22 mouse cellular contexts compared by ENCODE assay signal in the genomic region with DNA sequence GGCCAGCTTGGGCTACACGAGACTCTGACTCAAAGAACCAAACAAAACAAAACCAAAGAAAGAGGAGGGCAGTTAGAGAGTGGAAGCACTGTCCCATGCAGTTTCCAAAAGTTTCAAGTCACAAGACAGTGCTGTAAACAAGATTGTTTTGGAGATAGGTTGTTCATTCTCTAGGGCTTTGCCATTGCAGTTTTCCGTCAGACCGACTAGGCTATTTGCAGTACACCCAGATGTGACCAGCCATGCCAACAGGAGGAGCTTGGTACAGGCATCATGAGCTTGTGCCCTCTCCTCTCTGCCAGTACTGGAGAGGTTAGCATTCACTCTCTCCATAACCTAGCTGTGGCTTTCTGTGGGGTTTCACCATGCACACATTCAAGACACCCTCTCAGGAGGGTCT. TPM values are rescaled to one million over a fixed set of nuclear protein-coding genes. Genes with fewer than 3 reads are reported as not detected.
DNase-seq lines count a peak whose midpoint lies in the region; ATAC-seq and TF ChIP-seq lines count a peak whose summit lies in the region.
"Had no signal": no experiment of that assay in that cellular context is flagged by ENCODE, and none has a peak within 500 bp of the region (broad histone marks: within the 10 kb centered on the region; RNA-seq: fewer than 3 reads in every experiment).

No protein-coding gene starts in this region.

- intact Hi-C loops in heart, postnatal 10 days (cut with DNase I): loop anchor here (10.0 kb wide), 1 partner anchor 279 kb away; no protein-coding TSS in a partner anchor

- ATAC-seq in kidney, postnatal 0 days (replicated peaks; ENCODE audit: low FRiP score, low read depth): peak; percentile 72
- ATAC-seq: forebrain, embryonic 13.5 days; intestine, postnatal 0 days; liver, postnatal 0 days had no signal

- no peak overlapping the region for H3K9ac ChIP-seq in kidney, postnatal 0 days (ENCODE audit: low read depth, low read length)
- H3K9ac ChIP-seq: forebrain, embryonic 13.5 days; hindbrain, embryonic 15.5 days; liver, postnatal 0 days had no signal

- TF ChIP-seq CTCF in kidney, postnatal 0 days (IDR thresholded peaks at IDR 0.05; ENCODE audit: low read depth): no peak

- H3K27ac ChIP-seq in kidney, postnatal 0 days: peak overlapping the region; percentile 38
- H3K27ac ChIP-seq: forebrain, embryonic 13.5 days; hindbrain, embryonic 15.5 days; midbrain, embryonic 10.5 days; stomach, postnatal 0 days had no signal

- H3K4me2 ChIP-seq in kidney, postnatal 0 days (ENCODE audit: low read length): no peak overlapping the region
- H3K4me2 ChIP-seq: forebrain, embryonic 13.5 days; hindbrain, embryonic 15.5 days had no signal

- DNase-seq in adipocyte (ENCODE audit: low spot score): peak; percentile 37
- DNase-seq in heart, adult 9 months (ENCODE audit: low spot score in 2 of 2): peak; percentile 19 to 25
- DNase-seq in heart, postnatal 10 days: peak; percentile 31
- peak; percentile 22 for DNase-seq in kidney, postnatal 0 days (ENCODE audit: low spot score)
- DNase-seq in testis, postnatal 10 days (ENCODE audit: low spot score): no peak
- DNase-seq in right cerebral cortex, postnatal 25 days: no peak
- no peak for DNase-seq in ovary, postnatal 14 days (ENCODE audit: low spot score)
- DNase-seq: adrenal gland, adult 8-10 months; cerebellum, adult 11 months; cerebellum, postnatal 36 days; gastrocnemius, postnatal 36 days; layer of hippocampus, postnatal 36 days; liver; liver, postnatal 0 days; right cerebral cortex, postnatal 14 days; thymus, postnatal 25 days had no signal

- WGBS in kidney, postnatal 0 days: 43% methylated on average over 3 of the region's 3 CpGs

- no peak overlapping the region for H3K4me3 ChIP-seq in kidney, postnatal 0 days (replicated peaks; ENCODE audit: low read depth, low read length)
- H3K4me3 ChIP-seq: forebrain, embryonic 13.5 days; hindbrain, embryonic 15.5 days; midbrain, embryonic 10.5 days had no signal

- no peaks in the 10 kb centered on the region for H3K27me3 ChIP-seq in kidney, postnatal 0 days (ENCODE audit: insufficient read depth, low read length)
- H3K27me3 ChIP-seq: forebrain, embryonic 13.5 days; hindbrain, embryonic 15.5 days had no signal

- H3K9me3 ChIP-seq in kidney, postnatal 0 days (replicated peaks; ENCODE audit: low read length): no peaks in the 10 kb centered on the region
- H3K9me3 ChIP-seq: forebrain, embryonic 13.5 days; G1E; hindbrain, embryonic 15.5 days; midbrain, embryonic 10.5 days had no signal

- H3K36me3 ChIP-seq in kidney, postnatal 0 days (ENCODE audit: insufficient read depth, low read length): peaks cover 69% of the 10 kb centered on the region

- no peaks in the 10 kb centered on the region for H3K4me1 ChIP-seq in kidney, postnatal 0 days (replicated peaks; ENCODE audit: insufficient read depth, low read length)
- H3K4me1 ChIP-seq: forebrain, embryonic 13.5 days; hindbrain, embryonic 15.5 days had no signal

RNA-seq across cellular contexts. Expression of a gene that starts 10.9 kb away (rescaled TPM):
- 10 to 100 TPM; 68.0 to 68.9 TPM for total RNA-seq in heart, postnatal 10 days (2021)
- polyA plus RNA-seq in kidney, postnatal 0 days (2015; fragmentation: Nextera tagmentation; extraction: Ambion mirVana): 129 and 135 TPM in 2 replicates

RNA-seq across cellular contexts. Expression of a gene that starts 11.2 kb away (rescaled TPM):
- 100 to 1,000 TPM; 136 to 150 TPM for total RNA-seq in heart, postnatal 10 days (2021)
- polyA plus RNA-seq in kidney, postnatal 0 days (2015; fragmentation: Nextera tagmentation; extraction: Ambion mirVana): 143 and 163 TPM in 2 replicates

RNA-seq across cellular contexts. Expression of a gene that starts 33.0 kb away (rescaled TPM):
- total RNA-seq in heart, postnatal 10 days (2021): 100 to 1,000 TPM; 145 to 153 TPM
- polyA plus RNA-seq in kidney, postnatal 0 days (2015; fragmentation: Nextera tagmentation; extraction: Ambion mirVana): 133 and 136 TPM in 2 replicates

RNA-seq across cellular contexts. Expression of a gene that starts 36.1 kb away (rescaled TPM):
- total RNA-seq in heart, postnatal 10 days (2021): not detected
- polyA plus RNA-seq in kidney, postnatal 0 days (2015; fragmentation: Nextera tagmentation; extraction: Ambion mirVana): not detected in 2 replicates
- total RNA-seq: adrenal gland, adult 8-10 months; G1E; gastrocnemius, postnatal 36 days had no signal
- polyA plus RNA-seq: intestine, postnatal 0 days; liver, postnatal 0 days; stomach, postnatal 0 days had no signal

RNA-seq across cellular contexts. Expression of a gene that starts 54.4 kb away (rescaled TPM):
- 100 to 1,000 TPM; 119 to 130 TPM for total RNA-seq in heart, postnatal 10 days (2021)
- 110 and 123 TPM in 2 replicates for polyA plus RNA-seq in kidney, postnatal 0 days (2015; fragmentation: Nextera tagmentation; extraction: Ambion mirVana)

Comparison
In these comparisons a context has a peak if more than half of its experiments do, and no peak if none do; other contexts are left out.
1. DNase-seq: peak in adipocyte (single experiment), heart, adult 9 months (2 of 2), heart, postnatal 10 days (2 of 2) and kidney, postnatal 0 days (single experiment); none in testis, postnatal 10 days (single experiment), right cerebral cortex, postnatal 25 days (single experiment) and ovary, postnatal 14 days (single experiment).